Mouse (Mus musculus) kidney, postnatal 4 days (tissue): ENCODE results near the gene Efna5.
A peak's percentile ranks its signal among the peaks of the same experiment; 100 is the strongest.

ENCODE experiments used
- DNase-seq, 2 experiments: peaks; one replicate each; pipeline ENCODE4 v3.0.0; 2021; ENCODE audit warnings: mixed read lengths in 2 of 2

The Efna5 gene

DNA sequence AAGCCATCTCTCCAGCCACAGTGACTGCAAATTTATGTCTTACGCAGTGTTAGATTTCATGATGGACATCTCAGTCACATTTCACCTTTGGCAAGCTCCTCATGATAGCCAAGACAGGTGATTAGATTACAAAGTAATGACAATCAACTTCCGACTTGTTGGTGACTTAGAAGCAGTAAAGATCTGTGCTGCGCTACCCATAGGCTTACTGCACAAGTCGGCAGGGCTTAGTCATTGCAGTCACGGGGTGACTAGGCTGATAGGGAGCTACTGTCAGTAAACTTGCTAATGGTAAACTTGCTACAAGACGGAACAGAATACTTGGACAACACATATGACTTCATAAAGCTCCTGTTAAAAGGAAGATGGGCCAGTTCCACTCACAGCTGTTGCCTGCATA is 136.9 kb downstream of the Efna5 start:
- DNase-seq: no peak

DNA sequence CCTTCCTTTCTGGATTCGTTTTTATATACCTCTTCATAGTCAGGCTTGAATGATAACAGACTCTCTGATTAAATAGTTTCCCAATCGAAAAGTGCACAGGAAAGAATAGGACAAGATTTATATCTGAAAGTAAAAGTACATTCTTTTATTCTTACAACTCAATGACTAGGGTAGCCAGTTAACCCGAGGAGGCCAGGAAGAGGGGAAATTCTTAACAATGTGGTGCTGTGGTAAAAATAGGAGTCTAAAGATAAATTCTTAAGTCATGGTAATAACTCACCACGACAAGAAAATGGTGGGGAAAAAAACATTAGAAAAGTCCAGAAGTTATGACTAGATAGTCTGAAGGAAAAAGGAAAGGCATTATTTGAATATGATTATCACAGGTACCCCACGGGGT is 139.4 kb downstream of the Efna5 start:
- DNase-seq: no peak

DNA sequence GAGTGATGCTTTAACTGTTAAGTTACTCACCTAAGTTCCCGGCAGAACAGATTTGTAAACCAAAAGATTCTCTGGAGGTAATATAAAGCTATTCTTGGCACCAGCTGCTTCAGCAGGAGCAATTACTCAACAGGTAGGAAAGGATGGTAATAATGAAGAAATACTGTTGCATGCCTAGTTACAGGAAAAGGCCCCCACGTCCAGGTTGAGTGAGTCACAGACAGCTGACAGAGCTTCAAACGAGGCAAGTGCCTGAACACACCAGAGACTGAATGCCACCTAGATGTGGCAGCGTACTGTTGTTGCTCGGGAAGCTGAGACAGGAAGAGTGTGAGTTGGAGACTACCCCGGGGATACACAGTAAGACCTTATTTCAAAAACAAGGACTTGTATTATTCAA is 140.1 kb downstream of the Efna5 start:
- DNase-seq: no peak

DNA sequence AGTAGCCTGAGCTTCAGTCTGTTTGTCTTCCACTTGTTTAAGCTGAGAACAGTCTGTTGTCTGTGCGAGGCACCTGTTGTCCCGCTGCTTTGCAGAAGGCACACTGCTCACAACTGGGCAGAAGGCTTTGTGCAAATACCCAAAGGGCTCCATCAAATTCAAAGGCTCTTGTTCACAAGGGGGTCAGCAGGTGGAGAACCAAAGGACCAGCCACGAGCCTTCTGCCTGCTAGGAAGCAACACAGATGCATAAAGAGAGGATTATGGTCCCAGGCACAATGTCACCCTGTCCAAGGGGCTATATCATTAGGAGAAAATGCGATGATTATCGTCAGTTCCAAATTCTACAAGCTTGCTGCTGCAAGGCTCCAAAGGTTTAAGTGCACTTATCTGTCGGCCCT is 141.1 kb downstream of the Efna5 start:
- no peak for DNase-seq

DNA sequence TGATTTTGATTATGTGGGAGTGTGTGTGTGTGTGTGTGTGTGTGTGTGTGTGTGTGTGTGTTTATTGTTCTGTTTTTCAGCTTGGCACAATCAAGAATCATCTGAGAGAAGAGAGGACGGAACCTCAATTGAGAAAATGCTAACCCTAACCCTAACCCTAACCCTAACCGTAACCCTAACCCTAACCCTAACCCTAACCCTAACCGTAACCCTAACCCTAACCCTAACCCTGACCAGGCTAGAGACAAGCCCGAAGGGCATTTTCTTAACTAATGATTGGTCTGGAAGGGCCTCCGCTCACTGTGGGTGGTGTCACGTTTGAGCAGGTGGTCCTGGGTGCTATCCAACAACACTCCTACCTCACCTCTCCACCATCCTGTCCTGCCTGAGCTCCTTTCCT is 143.7 kb downstream of the Efna5 start:
- DNase-seq: no peak

DNA sequence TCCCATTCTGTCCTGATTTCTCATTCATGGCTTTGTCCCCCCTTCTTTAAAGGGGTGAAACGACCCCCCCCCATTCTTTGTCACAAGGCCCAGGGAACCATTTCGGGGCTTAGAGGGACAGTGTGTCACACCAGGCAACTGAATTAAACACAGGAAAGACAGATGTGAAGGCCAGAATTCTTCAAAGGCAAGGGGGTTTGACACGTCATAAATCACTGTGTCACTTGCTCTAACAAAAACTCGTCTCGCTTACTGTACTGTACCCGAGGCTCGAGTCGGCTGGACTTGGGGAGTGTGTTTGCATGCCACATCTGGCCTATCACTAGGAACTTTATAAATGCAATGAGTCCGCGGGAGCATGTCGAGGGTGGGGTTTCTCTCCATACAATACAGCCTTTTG is 145.2 kb downstream of the Efna5 start:
- DNase-seq: peak; percentile 29 to 36

DNA sequence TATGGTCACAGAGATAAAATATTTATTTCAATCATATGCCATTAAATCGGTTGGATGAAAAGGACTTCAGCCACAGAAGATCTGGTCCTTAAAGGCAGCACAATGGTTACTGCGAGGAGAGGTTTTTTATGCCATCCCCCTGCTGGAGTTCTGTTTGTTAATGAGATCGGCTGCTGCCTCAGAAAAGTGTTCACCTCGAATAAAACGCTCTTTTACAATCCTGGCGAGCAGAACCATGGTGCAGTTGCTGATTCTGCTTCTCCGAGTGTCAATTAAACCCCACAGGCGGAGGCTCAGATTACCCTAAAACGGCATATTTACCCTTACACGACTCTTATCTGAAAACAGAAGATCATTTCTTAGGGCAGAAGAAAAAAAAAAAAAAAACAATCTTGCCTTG is 146.2 kb downstream of the Efna5 start:
- DNase-seq: no peak

DNA sequence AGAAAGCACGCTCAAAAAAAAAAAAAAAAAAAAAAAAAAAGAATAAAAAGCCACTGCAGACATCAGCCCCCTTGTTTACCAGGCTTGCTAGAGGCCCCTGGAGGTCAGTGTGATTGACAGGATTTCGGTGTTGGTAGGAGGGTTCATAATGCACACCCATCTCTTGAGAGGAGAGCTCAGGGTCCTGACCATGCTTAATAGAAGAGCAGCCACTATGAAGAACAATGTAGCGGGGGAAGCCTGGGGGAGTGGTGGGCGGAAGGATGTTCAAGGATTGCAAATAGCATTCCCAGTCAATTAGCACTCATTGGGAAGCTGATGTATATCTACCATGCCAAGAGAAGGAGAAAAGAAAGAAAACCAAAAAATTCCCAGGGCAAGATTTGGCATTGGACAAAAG is 147.1 kb downstream of the Efna5 start:
- no peak for DNase-seq

DNA sequence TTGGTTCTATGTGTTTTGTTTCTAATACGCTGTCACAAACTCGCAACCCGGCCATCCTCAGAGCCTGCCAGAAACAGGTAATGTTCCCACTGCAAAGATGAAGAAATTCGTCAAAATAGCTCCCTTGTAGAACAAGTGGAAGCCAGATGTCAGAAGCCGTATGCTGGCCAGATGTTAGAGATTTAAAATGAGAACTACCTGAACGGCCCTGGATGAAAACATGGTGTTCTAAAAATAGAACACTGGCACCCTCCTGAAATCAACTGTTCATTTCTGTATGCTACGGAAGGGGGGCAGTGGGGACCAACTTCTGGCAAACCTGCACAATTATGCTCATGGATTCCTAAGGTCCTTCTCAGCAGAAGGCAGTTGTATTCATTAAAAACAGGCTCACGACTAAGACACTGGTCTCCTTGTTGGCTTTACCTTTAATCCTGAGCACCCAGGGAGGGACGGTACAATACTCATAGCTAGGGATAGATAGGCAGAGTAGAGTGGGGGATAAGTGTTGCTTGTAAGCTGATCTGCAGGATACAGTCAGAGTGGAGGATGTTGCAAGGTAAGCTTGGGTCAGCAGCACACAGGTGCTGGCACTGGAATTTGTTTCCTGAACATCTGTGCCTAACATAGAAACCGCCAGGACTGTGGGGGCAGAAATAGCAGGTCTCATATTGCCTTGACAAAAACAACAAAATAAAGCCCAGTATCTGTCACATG is 151.2 kb downstream of the Efna5 start:
- no peak for DNase-seq

DNA sequence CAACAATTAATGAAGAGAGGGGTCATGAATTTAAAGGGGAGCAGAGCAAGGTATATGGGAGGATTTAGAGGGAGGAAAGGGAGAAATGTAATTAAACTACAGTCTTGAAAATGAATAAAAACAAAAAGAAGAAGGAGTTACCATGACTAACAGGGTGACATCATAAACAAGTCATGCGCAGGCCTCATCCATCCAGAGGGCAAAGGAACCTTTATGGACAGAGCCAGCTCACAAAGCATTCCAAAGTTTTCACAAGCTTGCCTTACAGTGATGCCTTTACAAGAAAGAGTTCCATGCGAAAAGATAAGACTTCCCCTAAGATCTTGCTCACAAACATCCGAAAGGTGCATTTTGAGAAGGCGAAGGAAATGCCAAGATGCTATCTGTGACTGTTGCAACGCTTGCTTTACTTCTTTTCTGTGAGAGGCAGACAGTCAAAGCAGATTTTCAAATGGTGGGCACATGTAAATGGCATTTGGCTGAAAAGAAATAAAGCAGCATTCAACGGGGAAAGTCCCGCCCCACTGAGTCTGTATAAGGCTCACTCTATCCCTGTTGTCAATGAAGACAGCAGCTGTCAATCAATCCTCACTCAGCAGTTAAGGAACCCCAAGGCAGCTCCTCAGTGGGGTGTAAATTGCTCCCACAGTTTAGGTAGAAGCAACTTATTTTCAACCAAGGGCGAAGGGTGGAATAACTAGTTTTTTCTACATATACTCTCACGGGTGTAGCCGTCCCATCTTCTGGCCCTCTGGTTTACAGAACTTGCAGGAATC is 152.8 kb downstream of the Efna5 start:
- DNase-seq: no peak

DNA sequence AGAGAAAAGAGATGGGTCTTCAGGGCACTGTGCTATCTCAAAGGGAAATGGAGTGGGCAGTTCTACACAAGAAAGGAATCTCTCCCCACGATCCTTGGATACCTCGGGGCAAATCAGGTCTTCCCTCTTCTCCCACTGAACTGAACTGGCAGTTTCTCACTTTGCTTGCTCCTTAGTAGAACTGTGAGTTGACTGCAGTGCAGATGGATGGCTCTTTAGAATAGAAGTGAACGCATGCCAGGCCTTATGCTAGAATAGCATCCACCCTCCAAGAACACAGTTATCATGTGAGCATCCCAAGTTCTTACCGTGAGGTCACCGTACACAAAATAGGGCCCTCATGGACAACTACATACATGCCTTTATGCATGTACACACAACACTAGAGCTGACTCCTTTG is 155.0 kb downstream of the Efna5 start:
- no peak for DNase-seq

DNA sequence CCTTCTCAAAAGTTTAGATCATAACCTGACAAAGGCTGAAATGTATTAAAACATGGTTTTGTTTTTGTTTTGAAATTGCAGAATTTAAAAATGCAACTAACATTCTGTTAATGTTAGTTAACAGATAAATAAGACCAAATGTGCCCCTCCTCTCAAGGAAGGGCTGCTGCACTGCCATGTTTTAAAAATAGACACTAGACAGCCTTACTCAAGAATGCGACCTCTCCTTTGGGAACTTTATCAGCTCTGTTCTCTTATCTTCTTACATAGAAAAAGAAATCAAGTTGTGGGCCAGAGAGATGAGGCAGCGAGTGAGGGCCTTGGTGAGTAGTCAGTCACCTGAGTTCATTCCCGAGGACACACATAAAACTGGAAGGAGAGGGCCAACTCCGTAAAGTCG is 158.2 kb downstream of the Efna5 start:
- DNase-seq: no peak

DNA sequence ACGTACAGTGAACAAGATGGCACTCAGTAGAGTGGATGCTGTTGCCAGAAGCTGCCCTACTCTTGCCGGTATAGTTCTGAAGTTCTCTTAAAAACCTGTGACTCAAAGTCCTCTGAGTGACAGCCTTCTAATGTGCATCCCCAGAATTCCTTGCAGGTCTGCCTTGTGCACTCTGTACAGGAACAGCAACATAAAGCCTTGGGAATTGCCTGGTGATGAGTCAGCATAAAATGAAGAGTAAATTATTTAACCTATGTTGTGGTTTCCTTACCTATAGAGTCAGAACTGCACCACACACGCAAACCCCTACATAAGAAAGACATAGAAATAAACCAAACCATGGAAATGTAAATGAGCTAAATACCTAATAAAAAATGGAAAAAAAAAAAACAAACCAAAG is 159.5 kb downstream of the Efna5 start:
- no peak for DNase-seq

DNA sequence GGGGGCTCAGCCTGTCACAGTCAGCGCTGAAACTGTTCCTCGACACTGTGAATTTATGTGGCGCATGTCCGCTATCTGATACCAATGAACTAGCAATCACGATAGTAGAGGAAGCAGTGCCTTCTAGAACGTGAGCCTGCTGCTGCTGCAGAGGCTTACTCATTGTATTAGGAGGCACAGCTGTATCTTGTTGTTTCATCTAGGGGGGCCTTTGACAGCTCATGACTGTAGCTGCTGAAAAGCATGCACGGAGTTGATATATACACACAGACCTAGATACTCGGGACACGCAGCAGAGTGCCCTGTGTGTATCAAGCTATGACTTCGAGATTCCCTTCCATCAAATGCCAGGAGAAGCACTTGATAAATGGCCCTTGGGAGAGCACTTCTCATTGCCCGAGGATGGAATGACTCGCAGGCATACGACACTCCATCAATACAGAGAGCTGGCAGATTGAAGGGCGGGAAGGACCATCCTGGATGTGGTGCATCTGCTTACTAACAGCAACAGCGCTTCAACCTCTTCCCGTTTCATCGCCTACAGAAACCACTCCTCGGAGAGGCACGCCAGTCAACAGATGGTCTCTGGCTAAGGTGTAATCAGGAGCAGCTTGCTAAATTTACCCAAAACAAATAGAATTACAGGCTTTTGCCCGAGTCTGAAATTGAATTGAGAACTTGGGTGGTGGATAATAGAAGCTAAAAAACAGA is 160.2 kb downstream of the Efna5 start:
- DNase-seq: peak in 1 of 2 experiments; percentile 9

DNA sequence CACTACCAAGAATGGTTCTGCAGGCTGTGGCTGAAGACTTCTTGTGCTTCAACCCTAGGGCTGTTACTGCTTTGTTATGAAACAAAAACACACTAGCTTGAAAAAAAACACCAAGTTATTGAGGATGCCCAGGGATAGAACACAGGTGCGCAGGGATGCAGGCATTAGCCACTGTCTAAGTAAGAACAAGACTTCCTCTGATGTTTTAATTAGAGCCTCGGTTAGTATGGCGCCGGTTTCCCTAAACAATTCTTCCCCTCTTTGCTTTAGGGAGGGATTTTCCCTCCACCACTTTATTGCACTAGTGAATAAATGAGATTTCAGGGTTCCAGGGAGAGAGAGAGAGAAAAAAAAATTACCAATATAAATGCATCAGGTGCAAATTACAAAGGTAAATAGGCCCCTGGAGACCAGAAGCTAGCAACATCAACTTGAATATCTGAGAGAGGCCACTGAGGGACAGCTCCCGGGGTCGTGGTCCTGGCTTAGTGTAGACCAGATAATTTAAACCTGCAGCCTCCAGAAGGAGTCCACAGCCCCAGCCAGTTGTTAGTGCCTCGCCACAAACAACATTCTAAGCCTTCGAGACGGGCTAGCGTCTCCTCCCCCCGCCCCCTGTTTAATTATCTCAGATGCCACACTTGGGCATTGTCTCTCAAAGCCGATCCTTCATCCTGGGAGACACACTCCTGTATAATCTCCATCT is 163.5 kb downstream of the Efna5 start:
- DNase-seq: no peak

DNA sequence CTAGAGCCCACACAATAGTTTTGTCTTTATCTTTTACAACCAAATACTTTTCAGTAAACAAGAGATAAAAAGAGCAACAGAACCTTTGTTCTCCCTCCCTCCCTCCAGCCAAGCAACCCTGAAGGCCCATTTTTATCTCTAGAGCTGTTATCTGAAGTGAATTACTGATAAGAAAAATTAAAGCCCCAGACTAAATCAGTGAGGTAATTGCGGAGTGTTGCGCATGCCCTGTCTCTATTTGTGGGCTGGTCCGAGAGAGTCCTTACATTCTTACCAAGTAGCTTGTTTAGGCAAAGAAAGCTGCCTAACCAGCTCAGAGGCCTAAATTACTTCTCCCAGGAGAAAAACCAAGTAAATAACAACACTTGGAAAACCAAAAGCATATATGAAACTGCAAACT is 167.7 kb downstream of the Efna5 start:
- no peak for DNase-seq

DNA sequence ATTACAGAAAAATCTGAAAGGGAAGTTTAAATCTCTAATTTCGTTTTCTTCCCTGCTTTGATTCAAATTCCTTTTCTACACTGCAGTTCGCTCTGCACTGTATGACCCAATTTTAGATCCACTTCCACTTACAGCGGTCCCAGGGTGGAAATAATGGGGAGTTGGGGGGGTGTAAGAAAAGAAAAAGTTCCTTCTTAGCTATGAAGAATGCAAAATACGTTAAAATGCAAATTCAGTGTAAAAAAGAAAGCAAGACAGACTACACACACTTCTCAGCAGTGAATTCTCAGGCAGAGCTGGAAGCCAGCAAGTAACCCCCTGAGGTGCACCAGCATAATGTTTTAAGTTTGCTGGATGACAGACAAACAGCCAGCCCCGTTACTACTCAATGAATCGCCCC is 174.7 kb downstream of the Efna5 start:
- no peak for DNase-seq

DNA sequence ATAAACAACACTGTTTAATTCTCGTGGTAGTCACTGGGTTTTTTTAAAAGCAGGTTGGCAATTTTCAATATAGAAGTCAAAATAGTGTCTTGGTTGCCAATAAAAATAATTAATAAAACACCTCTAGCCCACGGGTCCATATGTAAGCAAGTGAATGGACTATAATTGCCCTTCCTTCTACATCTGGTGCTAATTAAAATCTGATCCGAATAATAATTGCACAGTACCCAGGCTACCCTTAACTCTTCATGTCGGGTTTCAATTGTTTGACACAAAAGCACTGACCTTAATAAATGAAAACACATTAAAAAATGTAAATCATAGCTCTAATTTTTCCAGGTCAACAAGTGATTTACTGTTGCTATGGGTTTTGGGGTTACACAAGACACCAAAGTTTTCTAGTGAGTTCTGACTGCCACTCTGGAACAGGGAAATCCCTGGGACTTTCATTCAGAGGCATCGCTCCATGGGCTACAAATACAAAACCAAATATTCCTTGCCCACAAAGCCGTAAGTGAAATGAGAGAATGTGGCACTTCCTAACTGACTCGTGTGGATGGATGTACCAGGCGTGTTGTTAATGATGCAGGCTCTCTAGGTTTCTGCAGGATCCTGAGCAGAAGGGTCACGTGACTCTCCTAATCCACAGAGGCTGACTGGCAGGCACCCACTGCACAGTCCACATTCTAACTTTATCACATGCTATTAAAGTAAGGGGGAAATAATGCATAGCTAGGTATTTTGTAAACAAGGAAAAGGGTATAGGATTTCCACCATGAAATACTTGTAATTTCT is 178.9 kb downstream of the Efna5 start:
- DNase-seq: no peak

DNA sequence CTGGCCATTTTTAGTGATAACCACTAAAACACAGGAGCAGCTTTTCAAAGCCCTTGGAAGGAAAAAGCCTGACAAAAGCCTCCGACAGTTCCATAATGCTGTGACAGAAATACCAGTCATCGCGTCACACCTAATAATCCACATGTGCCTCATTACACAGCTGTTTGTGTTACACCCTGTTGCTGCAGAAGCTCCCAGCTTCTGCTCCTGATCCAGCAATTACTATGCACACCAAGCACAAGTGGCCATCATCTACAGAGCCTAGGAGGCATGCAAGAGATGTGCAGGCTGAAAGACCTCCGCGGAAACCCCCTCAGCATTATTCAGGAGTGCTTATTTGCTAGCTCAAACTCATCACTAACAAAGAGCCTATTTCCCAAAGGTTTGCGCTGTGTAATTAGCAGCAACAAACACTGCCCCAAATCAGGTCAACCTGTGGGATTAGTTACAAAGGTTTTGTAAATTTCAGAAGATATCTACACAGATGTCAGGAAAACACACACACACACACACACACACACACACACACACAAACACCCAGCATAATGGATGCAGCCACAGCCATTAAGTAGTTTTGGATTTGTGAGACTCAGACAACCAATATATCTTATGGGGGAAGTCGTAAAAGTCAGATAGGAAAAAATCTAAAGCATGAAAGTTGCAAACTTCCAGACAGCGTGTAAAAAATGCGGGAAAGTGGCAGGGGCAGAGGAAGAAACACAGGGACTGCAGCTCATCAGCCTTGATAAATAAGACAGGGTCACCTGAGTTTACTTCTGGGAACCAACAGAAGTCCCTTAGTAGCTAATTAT is 180.1 kb downstream of the Efna5 start:
- DNase-seq: peak; percentile 27 to 34

DNA sequence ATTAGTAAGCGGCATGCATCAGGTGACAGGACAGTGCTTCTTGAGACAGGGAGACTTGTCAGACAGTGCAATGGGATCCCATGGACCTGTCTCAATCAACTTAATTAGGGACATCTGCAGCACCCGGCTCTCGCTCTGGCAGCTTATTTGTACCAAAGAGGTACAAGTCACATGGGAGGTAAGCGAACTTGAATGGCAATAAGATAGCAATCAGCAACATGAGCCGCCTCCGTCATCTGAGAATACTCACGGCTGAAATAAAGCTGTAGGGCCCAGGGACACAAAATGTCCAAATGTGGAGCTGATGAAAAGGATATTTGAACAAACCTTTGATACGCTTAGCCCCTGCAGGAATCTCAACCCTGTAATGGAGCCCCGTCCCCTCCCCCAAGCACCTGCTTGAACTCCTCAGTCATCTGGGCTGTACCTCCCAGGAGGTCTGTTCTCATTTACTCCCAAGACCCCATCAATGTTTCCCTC is 186.1 kb downstream of the Efna5 start:
- no peak for DNase-seq

DNA sequence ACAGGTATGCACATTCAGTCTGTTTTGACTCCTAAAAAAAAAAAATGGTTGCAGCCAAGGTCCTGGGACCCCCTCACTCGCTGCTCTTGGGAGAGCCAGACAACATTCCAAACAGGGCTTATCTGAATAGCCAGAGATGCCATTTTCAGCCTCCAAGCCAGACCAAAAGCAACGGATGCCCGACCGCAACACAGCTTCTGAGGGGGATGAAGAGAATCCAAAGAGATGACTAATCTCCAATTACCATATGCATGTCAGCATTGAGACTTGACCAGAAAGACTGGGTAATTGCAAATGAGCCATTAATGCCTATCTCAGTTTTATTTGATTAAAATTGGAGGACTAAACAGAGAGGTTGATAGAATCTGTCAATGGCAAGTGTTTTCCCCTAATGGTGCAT is 188.9 kb downstream of the Efna5 start:
- DNase-seq: no peak
